Mouse (Mus musculus): ENCODE data around the gene B3gnt6. TPM values are rescaled to one million over a fixed set of nuclear protein-coding genes. Genes with fewer than 3 reads are reported as not detected.

Gene B3gnt6
- polyA plus RNA-seq, 1 experiment from 2014 or later: 0.06 TPM

DNA sequence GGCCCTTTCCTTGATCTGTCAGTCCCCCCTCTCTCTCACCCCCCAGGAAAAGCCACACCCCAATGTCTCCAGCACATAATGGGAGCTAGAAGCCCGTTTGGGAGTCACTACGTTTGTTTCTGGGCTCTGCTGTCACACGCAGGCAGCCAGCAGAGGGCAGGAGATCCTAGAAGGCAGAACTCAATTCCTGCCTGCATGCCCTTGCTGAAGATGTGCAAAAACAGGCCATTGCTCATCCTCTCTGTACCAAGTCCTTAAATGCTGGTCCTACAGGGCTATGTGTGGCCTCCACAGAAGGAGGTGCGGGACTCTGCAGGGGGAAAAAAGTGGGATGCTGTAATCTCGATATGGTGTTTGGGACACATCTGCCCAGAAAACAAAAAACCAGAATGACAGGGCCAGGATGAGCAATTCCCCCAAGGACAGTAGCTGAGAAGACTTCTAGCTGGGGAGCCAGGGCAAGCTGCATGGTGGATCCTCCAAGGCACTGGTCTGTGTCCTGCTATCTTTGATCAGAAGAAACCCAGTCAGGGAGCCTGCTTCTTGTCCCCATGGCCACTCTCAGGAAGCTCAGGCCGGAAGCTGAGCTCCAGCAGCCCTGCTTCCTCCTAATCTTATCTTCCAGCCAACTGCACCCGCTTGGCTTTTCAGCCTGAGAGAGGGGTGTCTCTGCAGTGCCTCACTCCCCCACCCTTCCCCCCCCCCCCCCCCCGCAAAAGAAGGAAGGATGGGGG is 43.6 kb downstream of the B3gnt6 start:
- Histone ChIP-seq H3K36me3 (no peaks in the 10 kb centered on the region), H3K27me3 (ENCODE audit: low read depth, poor library complexity, severe bottlenecking) (no peaks in the 10 kb centered on the region), H3K4me1 (peaks cover 53% of the 10 kb centered on the region), H3K4me3 (no peak overlapping the region), H3K27ac (replicated peaks) (no peak overlapping the region; the same call in 1 of the 2 replicates), H3K9me3 (replicated peaks) (no peaks in the 10 kb centered on the region)
- 34% methylated on average over 7 of the region's 8 CpGs for WGBS
- peak; percentile 65 for DNase-seq (ENCODE audit: low spot score)

GRCm38 (mm10) chr7:98153892-98154291 is 45.4 kb downstream of the B3gnt6 start:
- no peak overlapping the region for H3K4me3 ChIP-seq
- peaks cover 58% of the 10 kb centered on the region for H3K4me1 ChIP-seq
- no peaks in the 10 kb centered on the region for H3K9me3 ChIP-seq (replicated peaks)
- H3K36me3 ChIP-seq: no peaks in the 10 kb centered on the region
- WGBS: 82% methylated on average over 5 of the region's 5 CpGs
- H3K27ac ChIP-seq (replicated peaks): no peak overlapping the region
- no peak for DNase-seq (ENCODE audit: low spot score)
- no peaks in the 10 kb centered on the region for H3K27me3 ChIP-seq (ENCODE audit: low read depth, poor library complexity, severe bottlenecking)

DNA sequence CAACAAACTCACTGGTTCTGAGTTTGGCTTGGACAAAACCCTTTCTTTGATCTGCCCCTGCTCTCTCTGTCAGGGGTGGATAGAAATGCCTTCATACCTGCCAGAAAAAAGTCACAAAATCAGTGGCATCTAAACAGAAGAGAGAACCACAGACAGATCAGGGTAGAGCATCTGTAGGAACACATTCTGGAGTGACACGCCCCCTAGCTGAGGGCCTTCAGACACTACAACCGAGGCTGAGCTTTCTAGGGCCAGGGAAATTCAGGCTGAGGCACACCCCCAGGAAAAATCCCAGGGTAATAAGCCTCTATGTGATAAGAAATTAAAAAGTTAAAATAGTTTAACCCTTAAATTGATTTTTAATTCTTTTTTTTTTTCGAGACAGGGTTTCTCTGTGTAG is 45.9 kb downstream of the B3gnt6 start:
- DNase-seq (ENCODE audit: low spot score): no peak
- Histone ChIP-seq H3K4me1 (peaks cover 61% of the 10 kb centered on the region), H3K9me3 (replicated peaks) (no peaks in the 10 kb centered on the region), H3K4me3 (no peak overlapping the region), H3K27me3 (ENCODE audit: low read depth, poor library complexity, severe bottlenecking) (no peaks in the 10 kb centered on the region), H3K36me3 (no peaks in the 10 kb centered on the region), H3K27ac (replicated peaks) (no peak overlapping the region)
- WGBS: 40% methylated on average over 3 of the region's 3 CpGs

DNA sequence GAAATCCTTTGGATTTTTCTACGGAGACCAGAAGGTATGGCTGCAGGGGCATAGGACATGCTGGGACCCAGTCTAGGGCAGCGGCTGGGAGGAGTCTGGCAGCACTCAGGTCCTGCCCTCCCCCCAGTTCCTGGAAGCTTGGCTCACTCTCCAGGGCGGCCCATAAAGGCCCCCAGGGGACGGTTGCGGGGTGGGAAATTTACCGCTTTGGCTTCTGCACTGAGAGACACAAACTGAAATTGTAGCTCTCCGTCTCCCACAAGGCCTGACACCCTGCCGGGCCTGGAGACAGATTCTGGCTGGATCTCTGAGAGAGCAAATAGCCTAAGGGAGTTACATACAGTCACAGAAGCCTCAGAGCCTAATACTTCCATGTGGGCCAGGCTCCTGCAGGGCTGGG is 46.9 kb downstream of the B3gnt6 start:
- no peak overlapping the region for H3K27ac ChIP-seq (replicated peaks)
- no peaks in the 10 kb centered on the region for H3K36me3 ChIP-seq
- no peaks in the 10 kb centered on the region for H3K9me3 ChIP-seq (replicated peaks)
- H3K27me3 ChIP-seq (ENCODE audit: low read depth, poor library complexity, severe bottlenecking): no peaks in the 10 kb centered on the region
- DNase-seq (ENCODE audit: low spot score): no peak
- no peak overlapping the region for H3K4me3 ChIP-seq
- peaks cover 65% of the 10 kb centered on the region for H3K4me1 ChIP-seq
- WGBS: 70% methylated on average over 8 of the region's 8 CpGs

DNA sequence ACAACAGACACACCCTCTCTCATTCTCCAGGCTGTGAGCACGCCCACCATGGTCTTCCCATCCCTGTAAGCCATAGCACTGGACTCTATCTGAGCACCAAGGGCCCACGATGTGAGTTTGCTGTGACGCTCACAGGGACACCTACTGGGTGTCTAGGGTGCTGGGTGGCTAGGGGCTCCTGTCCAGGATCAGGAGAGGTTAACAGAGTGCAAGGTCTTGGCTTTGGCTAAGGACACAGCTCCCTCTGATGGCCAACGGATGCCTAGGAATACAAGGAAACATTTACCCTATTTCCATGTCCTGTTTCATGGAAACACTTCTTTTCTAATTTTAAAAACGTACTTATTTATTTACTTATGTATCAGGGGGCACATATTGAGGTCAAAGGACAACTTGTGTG is 48.8 kb downstream of the B3gnt6 start:
- Histone ChIP-seq H3K4me3 (no peak overlapping the region), H3K27ac (replicated peaks) (peak overlapping the region; percentile 58), H3K4me1 (peaks cover 63% of the 10 kb centered on the region), H3K36me3 (no peaks in the 10 kb centered on the region), H3K27me3 (ENCODE audit: low read depth, poor library complexity, severe bottlenecking) (no peaks in the 10 kb centered on the region), H3K9me3 (replicated peaks) (no peaks in the 10 kb centered on the region)
- WGBS: 40% methylated on average over 5 of the region's 5 CpGs
- no peak for DNase-seq (ENCODE audit: low spot score)

- H3K27ac ChIP-seq (replicated peaks): peak overlapping the region; percentile 58; the same call in 1 of the 2 replicates
- DNase-seq (ENCODE audit: low spot score): no peak
- H3K4me1 ChIP-seq: peaks cover 59% of the 10 kb centered on the region
- no peaks in the 10 kb centered on the region for H3K27me3 ChIP-seq (ENCODE audit: low read depth, poor library complexity, severe bottlenecking)
- no peaks in the 10 kb centered on the region for H3K36me3 ChIP-seq
- no peak overlapping the region for H3K4me3 ChIP-seq
- WGBS: 25% methylated on average over 3 of the region's 3 CpGs
- H3K9me3 ChIP-seq (replicated peaks): no peaks in the 10 kb centered on the region
Measured at GRCm38 (mm10) chr7:98149802-98150201, 49.5 kb downstream of the B3gnt6 start.

DNA sequence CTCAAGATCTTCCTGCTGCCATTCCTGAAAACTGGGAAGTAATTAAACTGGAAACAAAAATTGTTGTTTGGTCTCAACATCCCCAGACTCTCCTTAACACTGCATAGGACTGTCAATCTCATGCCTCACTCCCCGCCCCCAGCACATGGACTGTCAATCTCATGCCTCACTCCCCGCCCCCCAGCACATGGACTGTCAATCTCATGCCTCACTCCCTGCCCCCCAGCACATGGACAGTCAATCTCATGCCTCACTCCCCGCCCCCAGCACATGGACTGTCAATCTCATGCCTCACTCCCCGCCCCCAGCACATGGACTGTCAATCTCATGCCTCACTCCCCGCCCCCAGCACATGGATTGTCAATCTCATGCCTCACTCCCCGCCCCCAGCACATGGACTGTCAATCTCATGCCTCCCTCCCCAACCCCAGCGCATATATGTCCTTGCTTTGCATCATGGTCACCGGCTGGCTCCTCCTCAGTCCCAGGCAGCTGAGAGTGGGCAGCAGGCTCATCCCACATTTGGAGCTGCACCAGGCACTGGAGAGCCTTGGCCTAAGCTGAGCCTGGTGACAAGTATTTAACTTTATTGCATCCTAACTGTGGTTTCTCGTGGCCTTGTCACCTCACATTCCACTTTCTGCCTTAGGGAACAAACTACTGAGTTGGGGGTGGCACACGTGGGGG is 50.4 kb downstream of the B3gnt6 start:
- 76% methylated on average over 10 of the region's 10 CpGs for WGBS

DNA sequence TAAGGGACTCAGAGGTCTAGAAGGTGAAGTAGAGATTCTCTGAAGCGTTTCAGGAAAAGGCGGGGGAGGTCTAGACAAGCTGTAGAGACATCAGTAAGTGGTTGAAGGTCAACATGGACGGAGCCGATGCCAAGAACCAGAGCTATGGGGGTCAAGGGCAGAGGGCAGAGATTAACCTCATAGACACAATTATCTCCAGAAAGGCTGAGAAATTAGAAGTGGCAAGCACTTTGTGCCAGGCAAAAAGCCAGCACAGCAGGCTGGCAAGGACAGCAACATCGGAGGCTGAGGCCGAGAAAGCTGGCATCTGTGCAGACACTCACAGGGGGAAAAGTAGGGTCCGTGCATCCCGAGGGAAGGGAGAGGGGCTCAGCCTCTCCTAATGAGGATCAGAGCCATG is 51.5 kb downstream of the B3gnt6 start:
- H3K27me3 ChIP-seq (ENCODE audit: low read depth, poor library complexity, severe bottlenecking): no peaks in the 10 kb centered on the region
- no peaks in the 10 kb centered on the region for H3K9me3 ChIP-seq (replicated peaks)
- peaks cover 58% of the 10 kb centered on the region for H3K4me1 ChIP-seq
- H3K4me3 ChIP-seq: no peak overlapping the region
- peak overlapping the region; percentile 46; the same call in 1 of the 2 replicates for H3K27ac ChIP-seq (replicated peaks)
- 70% methylated on average over 8 of the region's 8 CpGs for WGBS
- no peak for DNase-seq (ENCODE audit: low spot score)
- H3K36me3 ChIP-seq: no peaks in the 10 kb centered on the region

More for the DNA sequence above, 50.4 kb downstream of the B3gnt6 start:
- no peaks in the 10 kb centered on the region for H3K9me3 ChIP-seq (replicated peaks)
- H3K4me1 ChIP-seq: peaks cover 56% of the 10 kb centered on the region
- no peaks in the 10 kb centered on the region for H3K27me3 ChIP-seq (ENCODE audit: low read depth, poor library complexity, severe bottlenecking)
- H3K36me3 ChIP-seq: no peaks in the 10 kb centered on the region
- no peak for DNase-seq (ENCODE audit: low spot score)
- H3K27ac ChIP-seq (replicated peaks): 0 out of 2 replicates have a peak overlapping the region, but pooled peaks have one; percentile 28
- no peak overlapping the region for H3K4me3 ChIP-seq

- WGBS: 85% methylated on average over 8 of the region's 8 CpGs
- Histone ChIP-seq H3K4me1 (peaks cover 58% of the 10 kb centered on the region), H3K9me3 (replicated peaks) (no peaks in the 10 kb centered on the region), H3K27me3 (ENCODE audit: low read depth, poor library complexity, severe bottlenecking) (no peaks in the 10 kb centered on the region), H3K27ac (replicated peaks) (no peak overlapping the region), H3K4me3 (no peak overlapping the region), H3K36me3 (no peaks in the 10 kb centered on the region)
- no peak for DNase-seq (ENCODE audit: low spot score)
Measured at GRCm38 (mm10) chr7:98146447-98146845, 52.8 kb downstream of the B3gnt6 start.

GRCm38 (mm10) chr7:98145842-98146446 is 53.3 kb downstream of the B3gnt6 start:
- H3K4me1 ChIP-seq: peaks cover 59% of the 10 kb centered on the region
- no peak overlapping the region for H3K4me3 ChIP-seq
- no peaks in the 10 kb centered on the region for H3K9me3 ChIP-seq (replicated peaks)
- no peaks in the 10 kb centered on the region for H3K27me3 ChIP-seq (ENCODE audit: low read depth, poor library complexity, severe bottlenecking)
- no peak for DNase-seq (ENCODE audit: low spot score)
- no peak overlapping the region for H3K27ac ChIP-seq (replicated peaks)
- 91% methylated on average over 12 of the region's 12 CpGs for WGBS
- H3K36me3 ChIP-seq: no peaks in the 10 kb centered on the region

- H3K4me3 ChIP-seq: no peak within 1 kb of the TSS
- H3K27me3 ChIP-seq (ENCODE audit: low read depth, poor library complexity, severe bottlenecking): no peaks in the 10 kb centered on the region
- no peaks in the 10 kb centered on the region for H3K9me3 ChIP-seq (replicated peaks)
- H3K4me1 ChIP-seq: peaks cover 60% of the 10 kb centered on the region
- no peaks in the 10 kb centered on the region for H3K36me3 ChIP-seq
- no peak for DNase-seq (ENCODE audit: low spot score)
- 0 out of 2 replicates have a peak within 1 kb of the TSS, but pooled peaks have one; percentile 13 for H3K27ac ChIP-seq (replicated peaks)
- WGBS: 96% methylated on average over 5 of the region's 5 CpGs
Measured at GRCm38 (mm10) chr7:98145402-98145801, 53.9 kb downstream of the B3gnt6 start, which contains the start of gene Omp. Gene Omp (minus strand): TSS chr7:98145502.

DNA sequence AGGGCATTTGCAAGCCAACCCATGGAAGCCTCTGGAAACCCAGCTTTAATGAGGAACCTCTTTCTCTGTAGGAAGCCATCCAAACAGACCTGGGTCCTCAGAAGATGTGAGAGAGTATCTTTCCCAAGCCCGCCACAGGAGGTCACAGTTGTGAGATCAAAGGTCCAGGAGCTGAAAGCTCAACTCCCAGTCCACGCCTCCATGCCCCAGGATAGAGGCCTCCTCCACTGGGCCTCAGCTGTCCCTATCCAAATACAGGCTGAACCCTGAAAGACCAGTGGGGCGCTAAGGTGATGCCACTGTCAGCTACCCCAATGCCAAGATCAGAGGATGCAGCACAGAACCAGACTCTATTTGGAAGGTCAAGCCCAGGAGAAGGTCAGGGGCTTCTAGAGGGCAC is 56.6 kb downstream of the B3gnt6 start:
- no peak for DNase-seq (ENCODE audit: low spot score)
- Histone ChIP-seq H3K27me3 (ENCODE audit: low read depth, poor library complexity, severe bottlenecking) (no peaks in the 10 kb centered on the region), H3K4me1 (peaks cover 48% of the 10 kb centered on the region), H3K4me3 (no peak overlapping the region), H3K9me3 (replicated peaks) (no peaks in the 10 kb centered on the region), H3K27ac (replicated peaks) (peak overlapping the region; percentile 50; the same call in 1 of the 2 replicates), H3K36me3 (no peaks in the 10 kb centered on the region)
- 41% methylated on average over 3 of the region's 3 CpGs for WGBS
